Mouse (Mus musculus) E14TG2a.4 (cell line): Measurements from ENCODE around the gene Cdc42se1.

Source experiments
- H3K27me3 ChIP-seq: 2 replicates; pipeline ENCODE4 v1.6.1; 2014; ENCODE audit warnings: low read length, control low read depth; ENCODE audit not compliant: insufficient read depth
- H3K36me3 ChIP-seq: 2 replicates; pipeline ENCODE4 v1.6.1; 2014; ENCODE audit warnings: low read length, control low read depth; ENCODE audit not compliant: insufficient read depth
- H3K4me1 ChIP-seq: replicated peaks from 2 replicates; pipeline ENCODE4 v1.6.1; 2014; ENCODE audit warnings: low read depth, low read length, control low read depth
- H3K4me3 ChIP-seq: replicated peaks from 2 replicates; pipeline ENCODE4 v1.5.1; 2014; ENCODE audit warnings: mild to moderate bottlenecking, low read length
- H3K9me3 ChIP-seq: 2 replicates; pipeline ENCODE4 v1.6.1; 2014; ENCODE audit warnings: low read length, control low read depth
- CTCF ChIP-seq: conservative IDR thresholded peaks from 2 replicates; pipeline ENCODE4 v1.5.1; 2014; ENCODE audit warnings: low read length
- NANOG ChIP-seq: IDR thresholded peaks from 2 replicates; pipeline ENCODE4 v1.6.1; 2014; ENCODE audit warnings: borderline replicate concordance, low read length, mixed read lengths
- POU5F1 ChIP-seq: IDR thresholded peaks from 2 replicates; pipeline ENCODE4 v1.6.1; 2014; ENCODE audit warnings: low read length, borderline replicate concordance

Cdc42se1 gene

DNA sequence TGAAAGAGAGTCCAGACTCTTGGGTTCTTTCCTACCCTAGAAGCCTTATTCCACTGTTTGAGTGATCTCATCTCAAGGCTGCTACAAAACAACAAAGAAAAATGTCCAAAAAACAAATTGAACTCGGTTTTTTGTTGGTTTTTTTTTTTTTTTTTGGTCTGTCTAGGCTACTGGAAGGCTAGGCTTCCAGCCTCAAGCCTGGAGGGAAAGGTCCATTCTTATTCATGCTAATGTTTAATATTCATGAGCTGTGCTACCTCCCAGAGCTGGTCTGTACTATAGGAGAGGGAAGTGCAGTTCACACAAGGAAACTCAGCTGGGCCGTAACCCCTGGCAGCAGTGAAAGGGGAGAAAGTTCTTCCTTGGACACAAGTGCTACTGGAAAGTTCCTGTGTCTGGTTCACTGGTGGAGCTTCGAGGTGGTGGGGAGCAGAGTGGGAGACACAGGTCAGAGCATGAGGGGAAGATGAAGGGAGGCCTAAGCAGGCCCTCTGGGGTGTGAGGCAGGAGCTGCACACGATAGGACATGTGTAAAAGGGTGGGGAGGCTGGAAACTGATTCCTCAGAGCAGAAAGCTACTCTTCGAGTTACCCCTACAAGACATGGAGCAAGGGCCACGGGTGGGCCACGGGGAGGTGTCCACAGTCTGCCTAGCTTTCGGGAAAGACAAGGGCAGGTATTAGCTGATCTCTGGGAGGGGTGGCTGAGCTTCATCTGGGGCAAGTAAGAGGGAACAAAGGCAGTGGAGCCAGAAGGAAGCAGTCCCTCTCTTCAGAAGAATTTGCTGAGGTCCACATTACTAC lies 2.2 kb downstream of the Cdc42se1 start:
- Histone ChIP-seq H3K36me3 (peaks cover 52% of the 10 kb centered on the region), H3K9me3 (no peaks in the 10 kb centered on the region), H3K27me3 (no peaks in the 10 kb centered on the region), H3K4me1 (peaks cover 81% of the 10 kb centered on the region), H3K4me3 (peak overlapping the region; percentile 92)
- TF ChIP-seq CTCF (no peak), NANOG (no peak), POU5F1 (no peak)

GRCm38 (mm10) chr3:95231298-95232221 lies 3.0 kb downstream of the Cdc42se1 start, which contains the start of gene Mllt11:
Mllt11 (minus strand) TSS chr3:95232171.
- TF ChIP-seq NANOG (no peak), POU5F1 (no peak), CTCF (no peak)
- Histone ChIP-seq H3K36me3 (peaks cover 58% of the 10 kb centered on the region), H3K27me3 (no peaks in the 10 kb centered on the region), H3K4me1 (peaks cover 81% of the 10 kb centered on the region), H3K4me3 (peak within 1 kb of the TSS; percentile 92), H3K9me3 (no peaks in the 10 kb centered on the region)

- TF ChIP-seq CTCF, result no peak
- no peak for TF ChIP-seq POU5F1
- no peak for TF ChIP-seq NANOG
- Histone ChIP-seq H3K4me1 (peaks cover 81% of the 10 kb centered on the region), H3K4me3 (peak overlapping the region; percentile 92), H3K36me3 (peaks cover 70% of the 10 kb centered on the region), H3K9me3 (no peaks in the 10 kb centered on the region), H3K27me3 (no peaks in the 10 kb centered on the region)
These were observed 4.2 kb downstream of the Cdc42se1 start for GRCm38 (mm10) chr3:95232771-95233170.

GRCm38 (mm10) chr3:95233303-95233980 lies 4.9 kb downstream of the Cdc42se1 start:
- Histone ChIP-seq H3K9me3 (no peaks in the 10 kb centered on the region), H3K4me1 (peaks cover 85% of the 10 kb centered on the region), H3K36me3 (peaks cover 76% of the 10 kb centered on the region), H3K4me3 (peak overlapping the region; percentile 92; the same call in 1 of the 2 replicates), H3K27me3 (no peaks in the 10 kb centered on the region)
- no peak for TF ChIP-seq NANOG
- TF ChIP-seq POU5F1, result no peak
- TF ChIP-seq CTCF, result no peak

- Histone ChIP-seq H3K27me3 (peaks cover 1% of the 10 kb centered on the region; the same call in 1 of the 2 replicates), H3K4me3 (peak overlapping the region; percentile 30; the same call in 1 of the 2 replicates), H3K4me1 (peaks cover 94% of the 10 kb centered on the region), H3K36me3 (peaks cover 78% of the 10 kb centered on the region), H3K9me3 (no peaks in the 10 kb centered on the region)
- TF ChIP-seq POU5F1 (no peak), CTCF (no peak), NANOG (no peak)
These were observed 7.1 kb downstream of the Cdc42se1 start for GRCm38 (mm10) chr3:95235386-95236301.

- TF ChIP-seq NANOG (no peak), CTCF (no peak), POU5F1 (no peak)
These were observed 9.1 kb downstream of the Cdc42se1 start for GRCm38 (mm10) chr3:95237541-95238099.

GRCm38 (mm10) chr3:95239022-95239421 lies 10.5 kb downstream of the Cdc42se1 start:
- peaks cover 3% of the 10 kb centered on the region; the same call in 1 of the 2 replicates for H3K27me3 ChIP-seq
- peaks cover 63% of the 10 kb centered on the region for H3K36me3 ChIP-seq
- 0 out of 2 replicates have a peak, but pooled peaks have one; percentile 2 for TF ChIP-seq CTCF
- TF ChIP-seq POU5F1, result no peak
- no peak for TF ChIP-seq NANOG
- peaks cover 80% of the 10 kb centered on the region for H3K4me1 ChIP-seq
- H3K9me3 ChIP-seq, result no peaks in the 10 kb centered on the region
- H3K4me3 ChIP-seq, result no peak overlapping the region

More at GRCm38 (mm10) chr3:95237541-95238099, 9.1 kb downstream of the Cdc42se1 start:
- H3K4me1 ChIP-seq, result peaks cover 87% of the 10 kb centered on the region
- peaks cover 63% of the 10 kb centered on the region for H3K36me3 ChIP-seq
- H3K27me3 ChIP-seq, result peaks cover 3% of the 10 kb centered on the region; the same call in 1 of the 2 replicates
- no peak overlapping the region for H3K4me3 ChIP-seq
- H3K9me3 ChIP-seq, result no peaks in the 10 kb centered on the region
